Mouse (Mus musculus) limb, embryonic 12.5 days (tissue): ENCODE results near the gene Tln1. TPM values are rescaled to one million over a fixed set of nuclear protein-coding genes. Genes with fewer than 3 reads are reported as not detected.

ENCODE experiments used
- ATAC-seq: fragments of 200-750 bp; cut with Nextera tagmentation; 2 replicates; pipeline ENCODE4 v1.8.0; 2017; ENCODE audit warnings: low read depth, moderate TSS enrichment; ENCODE audit not compliant: insufficient number of reproducible peaks, insufficient read depth, low FRiP score, low TSS enrichment
- H3K27ac ChIP-seq: fragments of 300-500 bp; sonication (generic); 2 replicates; pipeline ENCODE4 v1.5.1; 2016; ENCODE audit warnings: mild to moderate bottlenecking, moderate library complexity
- H3K27me3 ChIP-seq: fragments of 300-500 bp; sonication (generic); 2 replicates; pipeline ENCODE4 v1.6.1; 2016; ENCODE audit warnings: mild to moderate bottlenecking, moderate library complexity
- H3K36me3 ChIP-seq: fragments of 300-500 bp; sonication (generic); 2 replicates; pipeline ENCODE4 v1.6.1; 2016; ENCODE audit warnings: mild to moderate bottlenecking, moderate library complexity
- H3K4me1 ChIP-seq: fragments of 300-500 bp; sonication (generic); replicated peaks from 2 replicates; pipeline ENCODE4 v1.6.1; 2016
- H3K4me2 ChIP-seq: fragments of 300-500 bp; sonication (generic); 2 replicates; pipeline ENCODE4 v1.6.1; 2016; ENCODE audit warnings: mild to moderate bottlenecking, moderate library complexity
- H3K4me3 ChIP-seq: fragments of 300-500 bp; sonication (generic); replicated peaks from 2 replicates; pipeline ENCODE4 v1.5.1; 2016; ENCODE audit warnings: mild to moderate bottlenecking
- H3K9ac ChIP-seq: fragments of 300-500 bp; sonication (generic); replicated peaks from 2 replicates; pipeline ENCODE4 v1.6.1; 2016; ENCODE audit warnings: mild to moderate bottlenecking, moderate library complexity
- H3K9me3 ChIP-seq: fragments of 300-500 bp; sonication (generic); 2 replicates; pipeline ENCODE4 v1.6.1; 2016; ENCODE audit warnings: mild to moderate bottlenecking, moderate library complexity
- WGBS: fragments of 180-500 bp; shearing (Covaris S2); methylation state at CpG from one replicate; pipeline ENCODE4 v1.1.7; 2016; 5-methylcytosine and 5-hydroxymethylcytosine counted together
- polyA plus RNA-seq: library from polyadenylated mRNA; unstranded; fragments of >200 nt; fragmentation: Nextera tagmentation; extraction: Ambion mirVana; gene quantifications from 2 replicates; pipeline ENCODE4 v1.2.1, GENCODE M21; 2016

Gene Tln1
- polyA plus RNA-seq, 1 experiment from 2014 or later, result 62.2 TPM

- peak overlapping the region; percentile 95 for H3K4me2 ChIP-seq
These were observed 14.9 kb upstream of the Tln1 start for GRCm38 (mm10) chr4:43577237-43577881.

GRCm38 (mm10) chr4:43575356-43575755, 12.9 kb upstream of the Tln1 start:
- peaks cover 36% of the 10 kb centered on the region for H3K4me1 ChIP-seq
- no peak overlapping the region for H3K4me3 ChIP-seq
- no peak for ATAC-seq
- peaks cover 46% of the 10 kb centered on the region for H3K36me3 ChIP-seq
- no peak overlapping the region for H3K4me2 ChIP-seq
- no peaks in the 10 kb centered on the region for H3K9me3 ChIP-seq
- H3K27ac ChIP-seq, result no peak overlapping the region
- no peak overlapping the region for H3K9ac ChIP-seq
- no peaks in the 10 kb centered on the region for H3K27me3 ChIP-seq
- WGBS, result 88% methylated on average over 2 of the region's 2 CpGs

More at GRCm38 (mm10) chr4:43577237-43577881, 14.9 kb upstream of the Tln1 start:
- Histone ChIP-seq H3K9ac (peak overlapping the region; percentile 79), H3K4me3 (peak overlapping the region; percentile 69), H3K4me1 (peaks cover 36% of the 10 kb centered on the region), H3K27ac (no peak overlapping the region), H3K36me3 (peaks cover 46% of the 10 kb centered on the region), H3K27me3 (no peaks in the 10 kb centered on the region), H3K9me3 (no peaks in the 10 kb centered on the region)
- WGBS, result 44% methylated on average over 8 of the region's 8 CpGs
- no peak for ATAC-seq

- Histone ChIP-seq H3K27ac (no peak overlapping the region), H3K27me3 (no peaks in the 10 kb centered on the region), H3K4me3 (no peak overlapping the region), H3K4me1 (peaks cover 27% of the 10 kb centered on the region), H3K9me3 (no peaks in the 10 kb centered on the region), H3K36me3 (peaks cover 60% of the 10 kb centered on the region), H3K9ac (no peak overlapping the region), H3K4me2 (no peak overlapping the region)
- no peak for ATAC-seq
- 86% methylated on average over 4 of the region's 4 CpGs for WGBS
These were observed 11.1 kb upstream of the Tln1 start for GRCm38 (mm10) chr4:43573561-43573960.

- 87% methylated on average over 6 of the region's 6 CpGs for WGBS
- no peak for ATAC-seq
- Histone ChIP-seq H3K9ac (no peak overlapping the region), H3K4me2 (no peak overlapping the region), H3K4me1 (peaks cover 12% of the 10 kb centered on the region), H3K36me3 (peaks cover 80% of the 10 kb centered on the region), H3K27me3 (no peaks in the 10 kb centered on the region), H3K27ac (no peak overlapping the region), H3K4me3 (no peak overlapping the region), H3K9me3 (no peaks in the 10 kb centered on the region)
These were observed 9.0 kb upstream of the Tln1 start for GRCm38 (mm10) chr4:43571395-43572045.

GRCm38 (mm10) chr4:43567140-43567539, 4.6 kb upstream of the Tln1 start:
- H3K36me3 ChIP-seq, result peaks cover 78% of the 10 kb centered on the region

GRCm38 (mm10) chr4:43564231-43564630, 1.7 kb upstream of the Tln1 start:
- Histone ChIP-seq H3K4me3 (no peak overlapping the region), H3K4me2 (no peak overlapping the region), H3K27me3 (no peaks in the 10 kb centered on the region), H3K9me3 (no peaks in the 10 kb centered on the region), H3K9ac (no peak overlapping the region), H3K27ac (no peak overlapping the region), H3K36me3 (peaks cover 49% of the 10 kb centered on the region), H3K4me1 (peaks cover 30% of the 10 kb centered on the region)
- no peak for ATAC-seq
- 73% methylated on average over 2 of the region's 2 CpGs for WGBS

More at GRCm38 (mm10) chr4:43567140-43567539, 4.6 kb upstream of the Tln1 start:
- H3K4me1 ChIP-seq, result peaks cover 8% of the 10 kb centered on the region
- no peak overlapping the region for H3K27ac ChIP-seq
- H3K9ac ChIP-seq, result no peak overlapping the region
- H3K4me2 ChIP-seq, result no peak overlapping the region
- no peaks in the 10 kb centered on the region for H3K9me3 ChIP-seq
- 96% methylated on average over 9 of the region's 9 CpGs for WGBS
- H3K4me3 ChIP-seq, result no peak overlapping the region
- ATAC-seq, result no peak
- H3K27me3 ChIP-seq, result no peaks in the 10 kb centered on the region

- peak overlapping the region; percentile 92; the same call in 1 of the 2 replicates for H3K9ac ChIP-seq
These were observed 1.0 kb upstream of the Tln1 start for GRCm38 (mm10) chr4:43563601-43563875.

GRCm38 (mm10) chr4:43562769-43563600, 494 bp upstream of the Tln1 start:
- Histone ChIP-seq H3K9me3 (no peaks in the 10 kb centered on the region), H3K9ac (peak overlapping the region; percentile 92), H3K4me3 (peak overlapping the region; percentile 92), H3K27ac (peak overlapping the region; percentile 98), H3K4me2 (peak overlapping the region; percentile 86), H3K4me1 (peaks cover 42% of the 10 kb centered on the region), H3K27me3 (no peaks in the 10 kb centered on the region), H3K36me3 (peaks cover 37% of the 10 kb centered on the region)
- WGBS, result 6% methylated on average over 22 of the region's 22 CpGs
- no peak for ATAC-seq

More at GRCm38 (mm10) chr4:43563601-43563875, 1.0 kb upstream of the Tln1 start:
- no peak for ATAC-seq
- Histone ChIP-seq H3K9me3 (no peaks in the 10 kb centered on the region), H3K27ac (no peak overlapping the region), H3K4me2 (peak overlapping the region; percentile 86), H3K4me3 (peak overlapping the region; percentile 92), H3K36me3 (peaks cover 42% of the 10 kb centered on the region), H3K27me3 (no peaks in the 10 kb centered on the region), H3K4me1 (peaks cover 37% of the 10 kb centered on the region)
- 86% methylated on average over 4 of the region's 4 CpGs for whole genome bisulfite sequencing

GRCm38 (mm10) chr4:43561436-43561996, 975 bp downstream of the Tln1 start:
- WGBS, result 2% methylated on average over 16 of the region's 16 CpGs
- Histone ChIP-seq H3K4me2 (peak overlapping the region; percentile 86), H3K4me3 (peak overlapping the region; percentile 92), H3K36me3 (peaks cover 32% of the 10 kb centered on the region), H3K9me3 (no peaks in the 10 kb centered on the region), H3K27me3 (no peaks in the 10 kb centered on the region), H3K4me1 (peaks cover 52% of the 10 kb centered on the region), H3K9ac (peak overlapping the region; percentile 92), H3K27ac (peak overlapping the region; percentile 98)
- 0 out of 2 replicates have a peak, but pooled peaks have one; percentile 4 for ATAC-seq

- 21% methylated on average over 2 of the region's 2 CpGs for WGBS
- Histone ChIP-seq H3K4me2 (peak overlapping the region; percentile 86), H3K4me3 (peak overlapping the region; percentile 92), H3K9me3 (no peaks in the 10 kb centered on the region), H3K27me3 (no peaks in the 10 kb centered on the region), H3K27ac (0 out of 2 replicates have a peak overlapping the region, but pooled peaks have one; percentile 5), H3K9ac (peak overlapping the region; percentile 92), H3K4me1 (peaks cover 52% of the 10 kb centered on the region), H3K36me3 (peaks cover 32% of the 10 kb centered on the region)
- ATAC-seq, result no peak
These were observed 1.5 kb downstream of the Tln1 start for GRCm38 (mm10) chr4:43560976-43561375.

- peaks cover 52% of the 10 kb centered on the region for H3K4me1 ChIP-seq
- peak overlapping the region; percentile 37; the same call in 1 of the 2 replicates for H3K9ac ChIP-seq
- H3K4me3 ChIP-seq, result peak overlapping the region; percentile 92
- ATAC-seq, result no peak
- H3K36me3 ChIP-seq, result peaks cover 32% of the 10 kb centered on the region
- H3K9me3 ChIP-seq, result no peaks in the 10 kb centered on the region
- H3K27ac ChIP-seq, result no peak overlapping the region
- no peaks in the 10 kb centered on the region for H3K27me3 ChIP-seq
- 45% methylated on average over 6 of the region's 6 CpGs for WGBS
- peak overlapping the region; percentile 86 for H3K4me2 ChIP-seq
These were observed 2.3 kb downstream of the Tln1 start for GRCm38 (mm10) chr4:43560243-43560611.
